Mouse (Mus musculus) E14TG2a.4 (cell line): ENCODE data around the gene Rnd3.
A peak's percentile ranks its signal among the peaks of the same experiment; 100 is the strongest.

ENCODE experiments used
- H3K27me3 ChIP-seq: 2 replicates; pipeline ENCODE4 v1.6.1; 2014; ENCODE audit warnings: low read length, control low read depth; ENCODE audit not compliant: insufficient read depth
- H3K36me3 ChIP-seq: 2 replicates; pipeline ENCODE4 v1.6.1; 2014; ENCODE audit warnings: low read length, control low read depth; ENCODE audit not compliant: insufficient read depth
- H3K4me1 ChIP-seq: replicated peaks from 2 replicates; pipeline ENCODE4 v1.6.1; 2014; ENCODE audit warnings: low read depth, low read length, control low read depth
- H3K4me3 ChIP-seq: replicated peaks from 2 replicates; pipeline ENCODE4 v1.5.1; 2014; ENCODE audit warnings: mild to moderate bottlenecking, low read length
- H3K9me3 ChIP-seq: 2 replicates; pipeline ENCODE4 v1.6.1; 2014; ENCODE audit warnings: low read length, control low read depth
- CTCF ChIP-seq: conservative IDR thresholded peaks from 2 replicates; pipeline ENCODE4 v1.5.1; 2014; ENCODE audit warnings: low read length
- NANOG ChIP-seq: IDR thresholded peaks from 2 replicates; pipeline ENCODE4 v1.6.1; 2014; ENCODE audit warnings: borderline replicate concordance, low read length, mixed read lengths
- POU5F1 ChIP-seq: IDR thresholded peaks from 2 replicates; pipeline ENCODE4 v1.6.1; 2014; ENCODE audit warnings: low read length, borderline replicate concordance

Gene Rnd3

GRCm38 (mm10) chr2:51148975-51149374, at the start of gene Rnd3:
Gene Rnd3, minus strand, starts transcription at chr2:51149111.
- Histone ChIP-seq H3K9me3 (no peaks in the 10 kb centered on the region), H3K27me3 (peaks cover 13% of the 10 kb centered on the region), H3K36me3 (no peaks in the 10 kb centered on the region), H3K4me1 (peaks cover 37% of the 10 kb centered on the region), H3K4me3 (peak within 1 kb of the TSS; percentile 85)
- TF ChIP-seq CTCF (peak; percentile 40), NANOG (no peak)

- no peaks in the 10 kb centered on the region for H3K36me3 ChIP-seq
- no peak overlapping the region for H3K4me3 ChIP-seq
- TF ChIP-seq CTCF (peak; percentile 67), POU5F1 (no peak)
- no peaks in the 10 kb centered on the region for H3K27me3 ChIP-seq
- H3K9me3 ChIP-seq: no peaks in the 10 kb centered on the region
- no peaks in the 10 kb centered on the region for H3K4me1 ChIP-seq
Measured at GRCm38 (mm10) chr2:51192319-51192718, 43.4 kb upstream of the Rnd3 start.

- no peaks in the 10 kb centered on the region for H3K36me3 ChIP-seq
- TF ChIP-seq NANOG: no peak
- TF ChIP-seq CTCF: no peak
- no peak for TF ChIP-seq POU5F1
- H3K4me1 ChIP-seq: no peaks in the 10 kb centered on the region
- H3K4me3 ChIP-seq: no peak overlapping the region
- H3K9me3 ChIP-seq: no peaks in the 10 kb centered on the region
- H3K27me3 ChIP-seq: no peaks in the 10 kb centered on the region
Measured at GRCm38 (mm10) chr2:51185762-51186161, 36.9 kb upstream of the Rnd3 start.

- TF ChIP-seq POU5F1 (no peak), NANOG (no peak), CTCF (no peak)
Measured at GRCm38 (mm10) chr2:51182990-51183389, 34.1 kb upstream of the Rnd3 start.

GRCm38 (mm10) chr2:51181376-51181775, 32.5 kb upstream of the Rnd3 start:
- TF ChIP-seq NANOG: no peak
- TF ChIP-seq CTCF: no peak
- H3K27me3 ChIP-seq: no peaks in the 10 kb centered on the region
- no peaks in the 10 kb centered on the region for H3K9me3 ChIP-seq
- H3K36me3 ChIP-seq: no peaks in the 10 kb centered on the region
- H3K4me1 ChIP-seq: peaks cover 13% of the 10 kb centered on the region
- H3K4me3 ChIP-seq: no peak overlapping the region

More at GRCm38 (mm10) chr2:51182990-51183389, 34.1 kb upstream of the Rnd3 start:
- no peak overlapping the region for H3K4me3 ChIP-seq
- no peaks in the 10 kb centered on the region for H3K9me3 ChIP-seq
- H3K27me3 ChIP-seq: no peaks in the 10 kb centered on the region
- H3K36me3 ChIP-seq: no peaks in the 10 kb centered on the region
- peaks cover under 1% of the 10 kb centered on the region; the same call in 1 of the 2 replicates for H3K4me1 ChIP-seq

GRCm38 (mm10) chr2:51179096-51179495, 30.2 kb upstream of the Rnd3 start:
- H3K4me1 ChIP-seq: peaks cover 13% of the 10 kb centered on the region
- no peak for TF ChIP-seq CTCF
- TF ChIP-seq POU5F1: no peak
- no peak for TF ChIP-seq NANOG
- H3K4me3 ChIP-seq: no peak overlapping the region
- H3K36me3 ChIP-seq: no peaks in the 10 kb centered on the region
- H3K27me3 ChIP-seq: no peaks in the 10 kb centered on the region
- H3K9me3 ChIP-seq: no peaks in the 10 kb centered on the region

GRCm38 (mm10) chr2:51177615-51178014, 28.7 kb upstream of the Rnd3 start:
- TF ChIP-seq POU5F1 (no peak), NANOG (no peak), CTCF (no peak)
- Histone ChIP-seq H3K36me3 (no peaks in the 10 kb centered on the region), H3K4me3 (no peak overlapping the region), H3K27me3 (no peaks in the 10 kb centered on the region), H3K9me3 (no peaks in the 10 kb centered on the region), H3K4me1 (peaks cover 13% of the 10 kb centered on the region)

GRCm38 (mm10) chr2:51175276-51175675, 26.4 kb upstream of the Rnd3 start:
- H3K9me3 ChIP-seq: no peaks in the 10 kb centered on the region
- H3K4me3 ChIP-seq: no peak overlapping the region
- TF ChIP-seq POU5F1 (no peak), NANOG (no peak), CTCF (no peak)
- peaks cover 13% of the 10 kb centered on the region for H3K4me1 ChIP-seq
- no peaks in the 10 kb centered on the region for H3K27me3 ChIP-seq
- H3K36me3 ChIP-seq: no peaks in the 10 kb centered on the region

GRCm38 (mm10) chr2:51161110-51161509, 12.2 kb upstream of the Rnd3 start:
- TF ChIP-seq POU5F1: no peak
- TF ChIP-seq CTCF: no peak
- H3K36me3 ChIP-seq: no peaks in the 10 kb centered on the region
- H3K4me1 ChIP-seq: no peaks in the 10 kb centered on the region
- no peak overlapping the region for H3K4me3 ChIP-seq
- no peaks in the 10 kb centered on the region for H3K27me3 ChIP-seq
- peaks cover 9% of the 10 kb centered on the region; the same call in 1 of the 2 replicates for H3K9me3 ChIP-seq
